Comparison of ENCODE assay signal across 10 mouse cellular contexts in genomic region chr4:114410958-114411661, GRCm38 (mm10). TPM values are rescaled to one million over a fixed set of nuclear protein-coding genes. Genes with fewer than 3 reads are reported as not detected.
DNase-seq lines count a peak whose midpoint lies in the region; ATAC-seq and TF ChIP-seq lines count a peak whose summit lies in the region.
"Had no signal": no experiment of that assay in that cellular context is flagged by ENCODE, and none has a peak within 500 bp of the region (broad histone marks: within the 10 kb centered on the region; RNA-seq: fewer than 3 reads in every experiment).

No protein-coding gene starts in this region.

- ATAC-seq in hindbrain, postnatal 0 days = no peak
- no peak for ATAC-seq in midbrain, postnatal 0 days (ENCODE audit: low FRiP score)

- H3K4me3 ChIP-seq in hindbrain, embryonic 10.5 days = peak overlapping the region; percentile 32
- H3K4me3 ChIP-seq in hindbrain, postnatal 0 days (ENCODE audit: low read length) = no peak overlapping the region
- H3K4me3 ChIP-seq in midbrain, embryonic 10.5 days = peak overlapping the region; percentile 37
- no peak overlapping the region for H3K4me3 ChIP-seq in midbrain, postnatal 0 days (ENCODE audit: low read depth, low read length)
- H3K4me3 ChIP-seq in thymus, adult 2 months (ENCODE audit: control insufficient read depth, insufficient read depth, low read length) = no peak overlapping the region
- H3K4me3 ChIP-seq: megakaryocyte, embryonic 14.5 days had no signal

- peak; percentile 12 for DNase-seq in embryo, embryonic 10 days (ENCODE audit: low spot score)
- DNase-seq in embryo, embryonic 10.5 days (ENCODE audit: low spot score) = no peak
- DNase-seq in hindbrain, embryonic 10.5 days (ENCODE audit: low spot score) = no peak
- no peak for DNase-seq in hindbrain, postnatal 0 days (ENCODE audit: low spot score)
- no peak for DNase-seq in midbrain, embryonic 10.5 days (ENCODE audit: low spot score)
- DNase-seq in midbrain, postnatal 0 days (ENCODE audit: low spot score) = no peak
- no peak for DNase-seq in MN1 (ENCODE audit: low spot score)
- DNase-seq in thymus, adult 2 months = no peak
- DNase-seq: gastrocnemius, postnatal 36 days had no signal

- no peak overlapping the region for H3K9ac ChIP-seq in hindbrain, postnatal 0 days (replicated peaks; ENCODE audit: low read length)
- no peak overlapping the region for H3K9ac ChIP-seq in midbrain, postnatal 0 days (replicated peaks; ENCODE audit: low read length, poor library complexity, severe bottlenecking)

- no peak for TF ChIP-seq CTCF in hindbrain, postnatal 0 days (IDR thresholded peaks at IDR 0.05; ENCODE audit: low read depth)
- no peak for TF ChIP-seq CTCF in midbrain, postnatal 0 days (IDR thresholded peaks at IDR 0.05)
- no peak for TF ChIP-seq CTCF in thymus, adult 2 months (IDR thresholded peaks at IDR 0.05; ENCODE audit: borderline replicate concordance, control insufficient read depth, extremely low read depth, insufficient read depth, low read length, poor library complexity)

- no peaks in the 10 kb centered on the region for H3K36me3 ChIP-seq in hindbrain, embryonic 10.5 days
- no peaks in the 10 kb centered on the region for H3K36me3 ChIP-seq in hindbrain, postnatal 0 days (ENCODE audit: insufficient read depth, low read length)
- 0 out of 2 replicates have a peak, but pooled peaks cover 3% of the 10 kb centered on the region for H3K36me3 ChIP-seq in midbrain, embryonic 10.5 days
- no peaks in the 10 kb centered on the region for H3K36me3 ChIP-seq in midbrain, postnatal 0 days (ENCODE audit: insufficient read depth, low read length)
- H3K36me3 ChIP-seq in thymus, adult 2 months (ENCODE audit: control insufficient read depth, insufficient read depth, low read length) = no peaks in the 10 kb centered on the region

- H3K27me3 ChIP-seq in hindbrain, embryonic 10.5 days (ENCODE audit: insufficient read depth, poor library complexity, severe bottlenecking) = peaks cover 51% of the 10 kb centered on the region
- 0 out of 2 replicates have a peak, but pooled peaks cover 5% of the 10 kb centered on the region for H3K27me3 ChIP-seq in hindbrain, postnatal 0 days (ENCODE audit: insufficient read depth, low read length)
- peaks cover 41% of the 10 kb centered on the region for H3K27me3 ChIP-seq in midbrain, embryonic 10.5 days (ENCODE audit: low read depth, poor library complexity, severe bottlenecking)
- H3K27me3 ChIP-seq in midbrain, postnatal 0 days (ENCODE audit: insufficient read depth, low read length) = peaks cover 34% of the 10 kb centered on the region
- peaks cover 12% of the 10 kb centered on the region; the same call in 1 of the 2 replicates for H3K27me3 ChIP-seq in thymus, adult 2 months (ENCODE audit: control insufficient read depth, insufficient read depth, low read length)

- H3K27ac ChIP-seq in hindbrain, embryonic 10.5 days = peak overlapping the region; percentile 70
- no peak overlapping the region for H3K27ac ChIP-seq in hindbrain, postnatal 0 days
- peak overlapping the region; percentile 64 for H3K27ac ChIP-seq in midbrain, embryonic 10.5 days (replicated peaks)
- H3K27ac ChIP-seq in midbrain, postnatal 0 days (ENCODE audit: low read depth, low read length) = no peak overlapping the region
- no peak overlapping the region for H3K27ac ChIP-seq in thymus, adult 2 months (ENCODE audit: control insufficient read depth, insufficient read depth, low read length)

- H3K4me1 ChIP-seq in hindbrain, embryonic 10.5 days (replicated peaks) = peaks cover 52% of the 10 kb centered on the region
- H3K4me1 ChIP-seq in hindbrain, postnatal 0 days (ENCODE audit: insufficient read depth, low read length) = peaks cover 9% of the 10 kb centered on the region; the same call in 1 of the 2 replicates
- H3K4me1 ChIP-seq in midbrain, embryonic 10.5 days = peaks cover 64% of the 10 kb centered on the region
- H3K4me1 ChIP-seq in midbrain, postnatal 0 days (ENCODE audit: insufficient read depth, low read length) = 0 out of 2 replicates have a peak, but pooled peaks cover 4% of the 10 kb centered on the region
- peaks cover 3% of the 10 kb centered on the region; the same call in 1 of the 2 replicates for H3K4me1 ChIP-seq in thymus, adult 2 months (replicated peaks; ENCODE audit: control insufficient read depth, insufficient read depth, low read length)

- H3K4me2 ChIP-seq in hindbrain, postnatal 0 days (ENCODE audit: low read depth, low read length) = no peak overlapping the region
- H3K4me2 ChIP-seq in midbrain, postnatal 0 days (ENCODE audit: low read depth, low read length, poor library complexity, severe bottlenecking) = no peak overlapping the region

- H3K9me3 ChIP-seq in hindbrain, embryonic 10.5 days = no peaks in the 10 kb centered on the region
- no peaks in the 10 kb centered on the region for H3K9me3 ChIP-seq in hindbrain, postnatal 0 days (ENCODE audit: low read length)
- no peaks in the 10 kb centered on the region for H3K9me3 ChIP-seq in midbrain, embryonic 10.5 days (replicated peaks)
- H3K9me3 ChIP-seq in midbrain, postnatal 0 days (ENCODE audit: low read length) = no peaks in the 10 kb centered on the region
- H3K9me3 ChIP-seq: megakaryocyte, embryonic 14.5 days had no signal

- 34% methylated on average over 9 of the region's 9 CpGs for WGBS in hindbrain, embryonic 10.5 days
- WGBS in hindbrain, postnatal 0 days = 43% methylated on average over 9 of the region's 9 CpGs
- 39% methylated on average over 9 of the region's 9 CpGs for WGBS in midbrain, embryonic 10.5 days
- 29% methylated on average over 9 of the region's 9 CpGs for WGBS in midbrain, postnatal 0 days
- 45% methylated on average over 9 of the region's 9 CpGs for WGBS in thymus, adult 2 months

- TF ChIP-seq POLR2A in thymus, adult 2 months (IDR thresholded peaks at IDR 0.05; ENCODE audit: control insufficient read depth, extremely low read depth, insufficient read depth, low read length, poor library complexity) = no peak

RNA-seq across cellular contexts. Expression of gene Trabd2b, which starts 4.6 kb away (rescaled TPM):
- 1.2 and 1.5 TPM in 2 replicates for polyA plus RNA-seq in hindbrain, embryonic 10.5 days (2016; fragmentation: Nextera tagmentation; extraction: Ambion mirVana)
- 1.5 and 1.8 TPM in 2 replicates for total RNA-seq in hindbrain, postnatal 0 days (2014; rRNA removed)
- 0.59 and 0.65 TPM in 2 replicates for polyA plus RNA-seq in hindbrain, postnatal 0 days (2015; fragmentation: Nextera tagmentation; extraction: Ambion mirVana)
- 1.8 TPM in 2 replicates for polyA plus RNA-seq in midbrain, embryonic 10.5 days (2016; fragmentation: Nextera tagmentation; extraction: Ambion mirVana)
- 1.8 and 2.0 TPM in 2 replicates for total RNA-seq in midbrain, postnatal 0 days (2014; rRNA removed)
- 0.48 and 0.54 TPM in 2 replicates for polyA plus RNA-seq in midbrain, postnatal 0 days (2015; fragmentation: Nextera tagmentation; extraction: Ambion mirVana)
- polyA plus RNA-seq in thymus, adult 2 months (2012; rRNA removed) = 0.88 and 1.5 TPM in 2 replicates

Comparison
In these comparisons a context has a peak if more than half of its experiments do, and no peak if none do; other contexts are left out.
1. H3K27ac ChIP-seq: peak in hindbrain, embryonic 10.5 days (single experiment) and midbrain, embryonic 10.5 days (single experiment); none in hindbrain, postnatal 0 days (single experiment), midbrain, postnatal 0 days (single experiment) and thymus, adult 2 months (single experiment).
2. H3K4me3 ChIP-seq: peak in hindbrain, embryonic 10.5 days (single experiment) and midbrain, embryonic 10.5 days (single experiment); none in hindbrain, postnatal 0 days (single experiment), midbrain, postnatal 0 days (single experiment) and thymus, adult 2 months (single experiment).